In genomic region chr9:108691846-108692225, GRCm38 (mm10) we compare ENCODE assay signal across 7 mouse cellular contexts. TPM values are rescaled to one million over a fixed set of nuclear protein-coding genes. Genes with fewer than 3 reads are reported as not detected.
DNase-seq lines count a peak whose midpoint lies in the region; ATAC-seq and TF ChIP-seq lines count a peak whose summit lies in the region.

No protein-coding gene starts in this region.

- H3K4me1 ChIP-seq in bone marrow, adult 2 months (ENCODE audit: control insufficient read depth, insufficient read depth, low read length) = no peaks in the 10 kb centered on the region
- peaks cover 24% of the 10 kb centered on the region for H3K4me1 ChIP-seq in embryonic facial prominence, embryonic 15.5 days
- peaks cover 7% of the 10 kb centered on the region; the same call in 1 of the 2 replicates for H3K4me1 ChIP-seq in kidney, embryonic 14.5 days (ENCODE audit: control insufficient read depth, insufficient read depth, low read length)
- H3K4me1 ChIP-seq in limb, embryonic 15.5 days = peaks cover 25% of the 10 kb centered on the region
- H3K4me1 ChIP-seq in midbrain, postnatal 0 days (ENCODE audit: insufficient read depth, low read length) = peaks cover 19% of the 10 kb centered on the region

- 0 out of 2 replicates have a peak, but pooled peaks cover 3% of the 10 kb centered on the region for H3K36me3 ChIP-seq in embryonic facial prominence, embryonic 15.5 days
- no peaks in the 10 kb centered on the region for H3K36me3 ChIP-seq in kidney, embryonic 14.5 days (ENCODE audit: control insufficient read depth, insufficient read depth, low read length)
- 0 out of 2 replicates have a peak, but pooled peaks cover 8% of the 10 kb centered on the region for H3K36me3 ChIP-seq in limb, embryonic 15.5 days
- H3K36me3 ChIP-seq in midbrain, postnatal 0 days (ENCODE audit: insufficient read depth, low read length) = no peaks in the 10 kb centered on the region

- no peak for TF ChIP-seq CTCF in bone marrow, adult 2 months (IDR thresholded peaks at IDR 0.05; ENCODE audit: control insufficient read depth, insufficient read depth, low read length)
- TF ChIP-seq CTCF in midbrain, postnatal 0 days (IDR thresholded peaks at IDR 0.05) = no peak

- H3K4me3 ChIP-seq in bone marrow, adult 2 months (replicated peaks; ENCODE audit: control insufficient read depth, low read depth, low read length) = peak overlapping the region; percentile 41
- peak overlapping the region; percentile 89 for H3K4me3 ChIP-seq in embryonic facial prominence, embryonic 15.5 days (replicated peaks)
- peak overlapping the region; percentile 67 for H3K4me3 ChIP-seq in kidney, embryonic 14.5 days (ENCODE audit: low read length)
- H3K4me3 ChIP-seq in limb, embryonic 15.5 days = peak overlapping the region; percentile 86
- H3K4me3 ChIP-seq in midbrain, postnatal 0 days (ENCODE audit: low read depth, low read length) = peak overlapping the region; percentile 85

- H3K4me2 ChIP-seq in embryonic facial prominence, embryonic 15.5 days (replicated peaks) = peak overlapping the region; percentile 96
- peak overlapping the region; percentile 91 for H3K4me2 ChIP-seq in kidney, embryonic 14.5 days (replicated peaks; ENCODE audit: low read depth, low read length)
- H3K4me2 ChIP-seq in limb, embryonic 15.5 days = peak overlapping the region; percentile 95
- H3K4me2 ChIP-seq in midbrain, postnatal 0 days (ENCODE audit: low read depth, low read length, poor library complexity, severe bottlenecking) = peak overlapping the region; percentile 78

- WGBS in bone marrow, adult 2 months = under 1% methylated on average over 42 of the region's 42 CpGs
- WGBS in embryonic facial prominence, embryonic 15.5 days = under 1% methylated on average over 38 of the region's 42 CpGs
- WGBS in kidney, embryonic 14.5 days = under 1% methylated on average over 42 of the region's 42 CpGs
- WGBS in limb, embryonic 15.5 days = 1% methylated on average over 37 of the region's 42 CpGs
- WGBS in midbrain, postnatal 0 days = under 1% methylated on average over 16 of the region's 42 CpGs

- no peaks in the 10 kb centered on the region for H3K9me3 ChIP-seq in embryonic facial prominence, embryonic 15.5 days (replicated peaks)
- H3K9me3 ChIP-seq in kidney, embryonic 14.5 days (ENCODE audit: control insufficient read depth, low read length) = no peaks in the 10 kb centered on the region
- H3K9me3 ChIP-seq in limb, embryonic 15.5 days = no peaks in the 10 kb centered on the region
- no peaks in the 10 kb centered on the region for H3K9me3 ChIP-seq in midbrain, postnatal 0 days (ENCODE audit: low read length)

- H3K9ac ChIP-seq in embryonic facial prominence, embryonic 15.5 days = peak overlapping the region; percentile 69
- H3K9ac ChIP-seq in kidney, embryonic 14.5 days (ENCODE audit: low read depth, low read length) = peak overlapping the region; percentile 82
- H3K9ac ChIP-seq in limb, embryonic 15.5 days = peak overlapping the region; percentile 82
- peak overlapping the region; percentile 77 for H3K9ac ChIP-seq in midbrain, postnatal 0 days (replicated peaks; ENCODE audit: low read length, poor library complexity, severe bottlenecking)

- no peaks in the 10 kb centered on the region for H3K27me3 ChIP-seq in embryonic facial prominence, embryonic 15.5 days
- no peaks in the 10 kb centered on the region for H3K27me3 ChIP-seq in kidney, embryonic 14.5 days (ENCODE audit: control insufficient read depth, insufficient read depth, low read length)
- no peaks in the 10 kb centered on the region for H3K27me3 ChIP-seq in limb, embryonic 15.5 days
- H3K27me3 ChIP-seq in midbrain, postnatal 0 days (ENCODE audit: insufficient read depth, low read length) = no peaks in the 10 kb centered on the region

- ATAC-seq in embryonic facial prominence, embryonic 15.5 days (ENCODE audit: insufficient number of reproducible peaks, low FRiP score, low TSS enrichment, low read depth) = peak; percentile 86
- peak; percentile 92 for ATAC-seq in kidney, embryonic 14.5 days (ENCODE audit: low FRiP score, low TSS enrichment)
- peak; percentile 87 for ATAC-seq in limb, embryonic 15.5 days (ENCODE audit: insufficient number of reproducible peaks, low FRiP score, low TSS enrichment, low read depth)
- peak; percentile 89 for ATAC-seq in midbrain, postnatal 0 days (ENCODE audit: low FRiP score)

- peak; percentile 89 to 90 for DNase-seq in heart, adult 9 months (ENCODE audit: low spot score in 2 of 2)
- peak; percentile 92 for DNase-seq in midbrain, postnatal 0 days (ENCODE audit: low spot score)
- DNase-seq in spleen, postnatal 10 days (ENCODE audit: low spot score in 2 of 2) = peak; percentile 62 to 85

- H3K27ac ChIP-seq in bone marrow, adult 2 months (ENCODE audit: control insufficient read depth, insufficient read depth, low read depth, low read length, poor library complexity) = peak overlapping the region; percentile 60; the same call in 1 of the 2 replicates
- peak overlapping the region; percentile 76 for H3K27ac ChIP-seq in embryonic facial prominence, embryonic 15.5 days (replicated peaks)
- 0 out of 2 replicates have a peak overlapping the region, but pooled peaks have one; percentile 17 for H3K27ac ChIP-seq in kidney, embryonic 14.5 days (ENCODE audit: low read depth, low read length)
- peak overlapping the region; percentile 80 for H3K27ac ChIP-seq in limb, embryonic 15.5 days
- H3K27ac ChIP-seq in midbrain, postnatal 0 days (ENCODE audit: low read depth, low read length) = peak overlapping the region; percentile 85

- no peak for TF ChIP-seq POLR2A in bone marrow, adult 2 months (IDR thresholded peaks at IDR 0.05; ENCODE audit: borderline replicate concordance, control insufficient read depth, low read depth, low read length)

RNA-seq across cellular contexts. Expression of gene Prkar2a, which starts 2.7 kb away (rescaled TPM):
- polyA plus RNA-seq in bone marrow, adult 2 months (2011; ENCODE audit: insufficient read depth, insufficient read length, low replicate concordance, missing spikeins) = 3.8 and 10.6 TPM in 2 replicates
- 29.0 and 30.7 TPM in 2 replicates for polyA plus RNA-seq in embryonic facial prominence, embryonic 15.5 days (2015; fragmentation: Nextera tagmentation; extraction: Ambion mirVana)
- 25.9 and 28.8 TPM in 2 replicates for polyA plus RNA-seq in kidney, embryonic 14.5 days (2014; fragmentation: Nextera tagmentation; extraction: Ambion mirVana)
- polyA plus RNA-seq in limb, embryonic 15.5 days (2015; fragmentation: Nextera tagmentation; extraction: Ambion mirVana) = 24.2 and 28.2 TPM in 2 replicates
- 107 and 137 TPM in 2 replicates for total RNA-seq in midbrain, postnatal 0 days (2014; rRNA removed)
- 44.8 and 49.7 TPM in 2 replicates for polyA plus RNA-seq in midbrain, postnatal 0 days (2015; fragmentation: Nextera tagmentation; extraction: Ambion mirVana)

RNA-seq across cellular contexts. Expression of gene Slc25a20, which starts 29.9 kb away (rescaled TPM):
- polyA plus RNA-seq in bone marrow, adult 2 months (2011; ENCODE audit: insufficient read depth, insufficient read length, low replicate concordance, missing spikeins) = 8.4 and 13.7 TPM in 2 replicates
- polyA plus RNA-seq in embryonic facial prominence, embryonic 15.5 days (2015; fragmentation: Nextera tagmentation; extraction: Ambion mirVana) = 36.5 and 37.7 TPM in 2 replicates
- 25.8 and 41.7 TPM in 2 replicates for polyA plus RNA-seq in kidney, embryonic 14.5 days (2014; fragmentation: Nextera tagmentation; extraction: Ambion mirVana)
- polyA plus RNA-seq in limb, embryonic 15.5 days (2015; fragmentation: Nextera tagmentation; extraction: Ambion mirVana) = 37.1 and 38.3 TPM in 2 replicates
- 32.5 and 50.8 TPM in 2 replicates for total RNA-seq in midbrain, postnatal 0 days (2014; rRNA removed)
- polyA plus RNA-seq in midbrain, postnatal 0 days (2015; fragmentation: Nextera tagmentation; extraction: Ambion mirVana) = 44.4 and 45.4 TPM in 2 replicates

RNA-seq across cellular contexts. Expression of gene Arih2, which starts 42.6 kb away (rescaled TPM):
- polyA plus RNA-seq in bone marrow, adult 2 months (2011; ENCODE audit: insufficient read depth, insufficient read length, low replicate concordance, missing spikeins) = 28.5 and 29.4 TPM in 2 replicates
- polyA plus RNA-seq in embryonic facial prominence, embryonic 15.5 days (2015; fragmentation: Nextera tagmentation; extraction: Ambion mirVana) = 46.9 and 49.5 TPM in 2 replicates
- 32.7 and 38.8 TPM in 2 replicates for polyA plus RNA-seq in kidney, embryonic 14.5 days (2014; fragmentation: Nextera tagmentation; extraction: Ambion mirVana)
- 43.8 and 44.4 TPM in 2 replicates for polyA plus RNA-seq in limb, embryonic 15.5 days (2015; fragmentation: Nextera tagmentation; extraction: Ambion mirVana)
- total RNA-seq in midbrain, postnatal 0 days (2014; rRNA removed) = 43.1 and 61.9 TPM in 2 replicates
- 36.7 and 37.3 TPM in 2 replicates for polyA plus RNA-seq in midbrain, postnatal 0 days (2015; fragmentation: Nextera tagmentation; extraction: Ambion mirVana)

Comparison
In these comparisons a context has a peak if more than half of its experiments do, and no peak if none do; other contexts are left out.
1. Peak in every context shown above with its lines: DNase-seq, ATAC-seq, H3K4me3 ChIP-seq and H3K27ac ChIP-seq.
2. H3K27ac ChIP-seq: peak in every context shown above with its lines; median percentile 85 in midbrain, postnatal 0 days; 80 in limb, embryonic 15.5 days; 76 in embryonic facial prominence, embryonic 15.5 days; 60 in bone marrow, adult 2 months; 17 in kidney, embryonic 14.5 days.